Mouse (Mus musculus) layer of hippocampus, adult 11-12 months (tissue): ENCODE results near the gene Oas3.
"Not testable (repeated sequence)": the region's sequence is repeated elsewhere in the genome, so short reads cannot be mapped to it uniquely, and the experiment has no call there.

Experiments used
- DNase-seq: peaks from one replicate; pipeline ENCODE4 v3.0.0; 2022; ENCODE audit warnings: low spot score

Gene Oas3

GRCm38 (mm10) chr5:120777478-120777877 lies at the start of gene Oas3:
TSS of gene Oas3 (minus strand) at chr5:120777661.
- no peak for DNase-seq

GRCm38 (mm10) chr5:120818999-120819398 lies 41.5 kb upstream of the Oas3 start:
- no peak for DNase-seq

- peak; percentile 15 for DNase-seq
Observed at GRCm38 (mm10) chr5:120815949-120816348, 38.5 kb upstream of the Oas3 start.

- no peak for DNase-seq
Observed at GRCm38 (mm10) chr5:120813023-120813422, 35.6 kb upstream of the Oas3 start.

DNA sequence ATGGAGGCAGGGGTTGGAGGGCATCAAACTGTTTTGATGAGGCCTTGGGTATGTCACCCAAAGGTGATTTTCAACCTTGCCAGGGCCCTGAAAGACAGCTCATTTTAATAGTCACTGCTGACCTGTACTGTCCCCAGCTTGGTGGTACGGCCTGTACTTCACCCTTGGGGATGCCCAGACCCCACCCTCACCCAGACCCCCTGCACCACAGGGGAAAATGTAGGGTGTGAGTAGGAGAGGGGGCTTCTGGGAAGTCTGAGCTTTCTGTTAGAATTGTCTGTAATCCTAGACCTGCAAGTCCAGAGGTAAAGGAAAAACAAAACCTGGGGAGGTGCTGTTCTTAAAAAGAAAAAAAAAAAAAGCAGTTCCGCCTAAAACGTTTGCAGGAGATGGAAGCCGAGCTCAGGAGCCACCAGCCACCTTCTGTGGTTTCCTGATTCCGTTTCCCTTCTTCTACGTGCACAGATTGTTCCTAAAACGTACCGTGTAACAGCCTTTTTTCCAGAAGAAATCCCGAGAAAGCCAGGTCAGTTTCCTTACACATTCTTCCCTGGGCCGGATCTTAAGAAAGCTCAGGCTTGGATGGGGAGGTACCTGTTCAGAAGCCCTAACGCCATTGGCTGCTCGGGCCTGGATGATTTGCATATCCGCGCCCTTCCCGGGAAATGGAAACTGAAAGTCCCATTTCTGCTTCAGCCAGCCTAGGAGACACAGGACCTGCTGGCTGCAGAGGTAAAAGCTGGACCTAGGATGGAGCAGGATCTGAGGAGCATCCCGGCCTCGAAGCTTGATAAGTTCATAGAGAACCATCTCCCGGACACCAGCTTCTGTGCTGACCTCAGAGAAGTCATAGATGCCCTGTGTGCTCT lies 34.7 kb upstream of the Oas3 start, which contains the start of gene Oas1c:
Gene Oas1c, minus strand, starts transcription at position 564 of the 869 bp plus-strand sequence.
- peak; percentile 75 for DNase-seq

DNA sequence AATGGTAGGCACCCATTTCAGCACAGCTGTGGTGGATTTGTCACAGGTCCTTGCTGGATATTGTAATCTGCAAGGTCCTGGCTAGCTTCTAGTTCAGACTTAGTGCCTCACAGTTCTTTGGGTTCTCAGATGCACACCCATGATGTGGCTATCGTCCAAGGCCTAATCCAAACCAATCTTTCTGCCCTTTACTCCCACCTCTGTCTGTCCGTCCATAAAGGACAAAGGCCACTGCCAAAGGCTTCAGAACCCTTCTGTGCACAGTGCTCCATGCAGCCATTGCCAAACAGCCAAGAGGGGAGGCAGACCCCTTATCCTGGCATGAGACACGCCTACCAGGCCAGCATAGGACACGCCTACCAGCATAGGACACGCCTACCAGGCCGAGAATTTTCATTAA lies 31.7 kb upstream of the Oas3 start:
- no peak for DNase-seq

DNA sequence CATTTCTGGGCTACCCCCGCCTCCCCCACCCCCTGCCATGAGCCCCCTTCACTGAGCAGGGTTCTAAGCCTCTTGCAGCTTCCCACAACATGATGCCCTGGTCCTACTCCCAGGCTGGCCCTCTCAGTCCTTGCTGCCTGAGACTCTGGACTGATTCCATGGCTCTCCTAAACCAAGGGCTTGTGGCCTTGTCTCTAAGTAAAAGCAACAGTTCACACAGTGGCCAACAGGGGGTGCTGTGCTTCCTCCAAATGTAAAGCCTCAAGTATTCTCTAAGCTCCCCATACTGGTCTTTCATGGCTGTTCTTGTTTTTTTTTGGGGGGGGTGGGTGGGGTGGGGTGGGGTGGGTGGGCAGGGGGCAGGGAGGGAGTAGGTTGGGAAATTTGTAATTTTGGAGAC lies 29.0 kb upstream of the Oas3 start:
- DNase-seq: peak; percentile 54

GRCm38 (mm10) chr5:120803596-120803995 lies 26.1 kb upstream of the Oas3 start:
- no peak for DNase-seq

DNA sequence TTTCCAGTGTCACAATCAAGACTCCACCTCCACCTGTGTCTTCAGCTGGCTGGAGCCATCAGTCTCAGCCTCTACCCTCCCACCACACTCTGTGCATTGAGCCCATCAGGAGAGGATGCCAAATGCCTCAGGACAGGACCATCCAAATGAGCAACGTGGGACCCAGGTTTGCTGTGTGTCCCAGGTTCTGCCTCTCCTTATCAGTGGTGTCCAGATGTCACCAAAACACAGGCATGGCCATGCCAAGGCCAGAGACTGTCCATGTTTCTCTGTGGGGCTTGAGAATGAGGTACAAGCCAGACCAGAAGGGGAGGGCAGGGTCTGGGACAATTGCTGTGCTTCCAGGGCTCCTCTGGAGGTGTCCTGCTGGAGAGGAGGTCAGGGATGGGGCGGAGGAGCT lies 21.5 kb upstream of the Oas3 start:
- DNase-seq: not testable (repeated sequence)

- DNase-seq: not testable (repeated sequence)
Observed at GRCm38 (mm10) chr5:120798147-120798546, 20.7 kb upstream of the Oas3 start.

DNA sequence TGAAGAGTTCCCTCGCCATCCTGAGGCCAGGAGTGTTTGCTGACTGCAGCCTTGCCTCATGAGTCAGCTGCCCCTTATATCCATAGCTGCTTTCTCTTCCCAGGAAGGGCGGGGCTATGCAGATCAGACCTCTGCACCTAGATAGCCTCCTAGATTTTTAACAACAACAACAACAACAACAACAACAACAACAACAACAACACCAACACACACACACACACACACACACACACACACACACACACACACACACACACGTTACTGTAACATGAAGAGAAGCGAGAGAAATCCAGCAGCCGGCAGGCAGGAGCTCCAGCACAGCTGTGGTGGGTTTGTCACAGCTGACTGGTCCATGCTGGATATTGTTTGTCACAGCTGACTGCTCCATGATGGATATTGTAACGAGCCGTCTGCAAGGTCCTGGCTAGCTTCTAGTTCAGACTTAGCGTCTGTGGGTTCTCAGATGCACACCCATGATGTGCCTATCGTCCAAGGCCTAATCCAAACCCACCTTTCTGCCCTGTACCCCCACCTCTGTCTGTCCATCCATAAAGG lies 18.1 kb upstream of the Oas3 start, which contains the start of gene Oas1e:
Gene Oas1e, minus strand, starts transcription at position 51 of the 555 bp plus-strand sequence.
- DNase-seq: not testable (repeated sequence)

GRCm38 (mm10) chr5:120793043-120793442 lies 15.6 kb upstream of the Oas3 start:
- DNase-seq: peak; percentile 63

DNA sequence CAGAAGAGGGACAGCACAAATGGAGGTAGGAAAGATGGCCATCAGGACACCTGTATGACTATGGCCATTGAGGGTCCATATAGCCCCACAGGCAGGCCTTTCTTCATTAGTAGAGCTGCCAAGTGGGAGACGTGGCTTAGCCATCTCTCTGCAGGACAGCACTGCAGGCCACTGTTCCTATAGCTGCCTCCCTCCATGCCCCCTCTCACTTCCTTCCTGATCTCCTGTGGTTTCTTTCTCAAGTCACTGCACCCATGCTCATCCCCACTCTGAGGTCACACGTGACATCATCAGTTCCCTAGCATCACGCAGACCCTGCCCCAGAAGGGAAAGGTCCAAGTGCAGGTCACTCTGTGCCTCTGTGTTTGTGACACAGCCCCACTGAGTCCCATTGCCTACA lies 9.6 kb upstream of the Oas3 start:
- no peak for DNase-seq

DNA sequence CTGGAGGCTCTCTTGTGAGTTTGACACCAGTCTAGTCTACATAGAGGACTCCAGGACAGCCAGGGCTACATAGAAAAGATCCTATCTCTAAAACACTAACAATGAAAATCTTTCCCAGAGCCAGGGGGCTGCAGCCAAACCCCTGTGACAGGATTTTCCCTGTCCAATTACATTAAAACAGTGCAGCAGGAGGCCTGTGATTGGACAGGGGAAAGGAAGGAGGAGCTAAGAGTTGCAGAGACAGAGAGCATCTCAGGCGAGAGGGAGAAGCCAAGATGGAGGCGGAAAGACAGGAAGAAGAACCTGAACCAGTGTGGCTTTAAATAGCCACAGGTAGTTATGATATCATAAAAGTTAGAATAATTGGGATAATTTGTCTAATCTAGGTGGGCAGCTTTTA lies 5.0 kb upstream of the Oas3 start:
- no peak for DNase-seq

DNA sequence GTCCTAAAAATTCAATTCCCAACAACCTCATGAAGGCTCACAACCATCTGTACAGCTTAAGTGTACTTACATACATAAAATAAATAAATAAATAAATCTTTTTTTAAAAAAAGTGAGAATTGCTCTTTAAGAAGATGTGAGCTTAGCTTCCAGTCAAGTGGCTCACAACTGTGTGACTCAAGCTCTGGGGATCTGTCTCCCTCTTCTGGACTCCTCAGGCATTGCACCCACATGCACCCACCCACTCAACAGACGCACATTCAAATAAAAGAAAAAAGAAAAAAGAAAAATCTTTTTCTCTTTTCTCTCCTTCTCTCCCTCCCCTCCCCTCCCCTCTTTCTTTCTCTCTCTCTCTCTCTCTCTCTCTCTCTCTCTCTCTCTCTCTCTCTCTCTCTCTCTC lies 4.2 kb upstream of the Oas3 start:
- DNase-seq: no peak

DNA sequence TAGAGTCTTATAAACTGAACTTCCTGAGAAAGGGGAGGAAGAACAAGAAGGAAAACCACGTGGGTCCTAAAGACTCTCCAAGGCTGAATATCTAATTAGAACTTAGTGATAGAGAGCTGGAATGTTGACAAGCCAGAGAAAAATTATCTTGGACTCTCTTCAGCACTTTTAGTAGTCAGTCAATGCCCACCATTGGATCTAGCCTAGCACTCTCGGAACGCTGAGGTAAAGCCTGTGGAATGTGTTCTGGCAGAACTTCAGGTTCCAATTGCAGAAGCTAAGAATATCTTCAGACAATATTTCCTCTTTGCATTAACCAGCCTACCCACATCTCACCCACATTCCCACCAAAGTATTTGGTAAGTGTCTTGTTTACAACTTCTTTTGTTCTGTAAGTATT lies 2.5 kb upstream of the Oas3 start:
- no peak for DNase-seq

GRCm38 (mm10) chr5:120778941-120779340 lies 1.5 kb upstream of the Oas3 start:
- no peak for DNase-seq

DNA sequence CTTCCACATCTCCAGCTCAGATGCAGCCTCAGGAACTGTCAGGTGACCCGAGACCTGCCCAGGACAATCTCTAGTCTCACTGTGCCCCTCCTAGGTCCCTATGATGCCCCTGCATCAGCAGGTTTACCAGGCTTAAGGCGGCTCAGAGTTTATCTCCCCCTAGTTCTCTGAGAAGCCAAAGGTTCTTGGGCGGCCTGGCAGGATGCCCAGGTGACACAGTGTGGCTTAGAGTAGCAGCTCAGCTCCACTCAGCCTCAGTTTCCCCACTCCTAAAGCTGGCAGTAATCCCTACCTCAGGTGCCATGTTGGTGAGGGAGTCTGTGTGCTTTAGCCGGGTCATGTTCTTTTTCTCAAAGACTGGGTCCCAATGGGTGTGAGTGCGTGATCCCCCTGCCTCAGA lies 660 bp downstream of the Oas3 start:
- no peak for DNase-seq

GRCm38 (mm10) chr5:120775287-120775985 lies 2.0 kb downstream of the Oas3 start:
- DNase-seq: no peak

GRCm38 (mm10) chr5:120769396-120769795 lies 8.1 kb downstream of the Oas3 start:
- DNase-seq: no peak

DNA sequence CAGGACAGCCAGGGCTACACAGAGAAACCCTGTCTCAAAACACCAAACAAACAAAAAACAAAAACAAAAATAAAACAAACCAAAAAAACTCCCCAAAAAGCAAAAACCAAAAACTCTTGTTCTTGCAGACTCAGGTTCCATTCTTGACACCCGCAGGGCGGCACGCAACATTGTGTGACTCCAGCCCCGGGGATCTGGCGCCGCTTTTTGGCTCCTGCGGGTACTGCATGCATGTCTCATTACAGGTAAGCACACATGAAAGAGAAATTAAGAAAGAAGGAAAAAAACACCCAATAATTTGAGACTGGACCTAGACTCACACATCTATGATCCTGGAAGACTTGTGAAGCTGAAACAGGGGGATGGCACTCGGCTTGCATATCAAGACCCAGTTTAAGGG lies 12.5 kb downstream of the Oas3 start:
- DNase-seq: no peak

DNA sequence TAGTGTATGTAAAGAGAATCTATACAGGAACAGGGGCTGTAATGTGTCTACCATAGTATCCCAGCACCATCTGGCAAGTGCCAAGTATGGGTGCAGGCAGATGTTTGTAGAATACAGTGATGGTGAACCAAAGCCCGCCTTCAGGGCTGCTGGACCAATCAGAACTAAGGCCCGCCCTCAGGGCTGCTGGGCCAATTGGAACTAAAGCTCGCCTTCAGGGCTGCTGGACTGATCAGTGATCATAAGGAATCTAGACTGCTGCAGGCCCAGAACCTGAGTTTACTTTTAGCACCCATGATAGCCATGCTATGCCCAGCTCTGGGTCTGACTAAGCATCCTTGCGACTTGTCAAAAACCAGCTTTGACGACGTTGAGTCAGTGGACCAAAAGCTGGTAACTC lies 15.6 kb downstream of the Oas3 start:
- DNase-seq: no peak

DNA sequence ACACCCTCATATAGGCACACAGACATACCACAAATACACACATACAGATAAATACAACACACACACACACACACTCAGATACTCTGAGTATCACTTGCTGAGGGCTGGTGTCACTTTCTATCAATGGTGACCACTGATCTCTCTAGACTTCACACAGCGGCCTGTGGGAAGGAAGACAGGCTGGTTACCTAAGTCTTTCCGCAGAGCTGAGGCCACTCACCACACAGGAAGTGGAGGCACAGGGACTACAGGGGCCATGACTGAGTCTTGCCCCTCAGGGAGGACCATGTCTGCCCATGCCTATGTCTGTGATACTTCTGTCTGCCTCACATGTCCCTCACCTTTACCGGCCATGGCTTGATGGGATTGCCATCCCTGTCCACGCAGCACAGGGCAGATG lies 23.2 kb downstream of the Oas3 start:
- DNase-seq: no peak
